Mouse (Mus musculus) olfactory bulb, adult 2 months (tissue): ENCODE results near the gene Gm7029.

Source experiments
- CTCF ChIP-seq: fragments of 200-500 bp; IDR thresholded peaks from 2 replicates; pipeline ENCODE4 v1.5.1; 2012; ENCODE audit warnings: low read depth, mild to moderate bottlenecking, low read length, moderate library complexity; ENCODE audit not compliant: insufficient read depth
- POLR2A ChIP-seq: fragments of 200-500 bp; IDR thresholded peaks from 2 replicates; pipeline ENCODE4 v1.6.1; 2012; ENCODE audit warnings: mild to moderate bottlenecking, low read depth, low read length, moderate library complexity; ENCODE audit not compliant: insufficient read depth

GRCm38 (mm10) chr17:33915671-33916250 lies 42.1 kb downstream of the Gm7029 start, which contains the start of the genes Tapbp and Zbtb22:
- TF ChIP-seq CTCF (no peak), POLR2A (no peak; the same call in 1 of the 2 replicates)
